Mouse (Mus musculus): Measurements from ENCODE around the gene Bahd1. TPM values are rescaled to one million over a fixed set of nuclear protein-coding genes. Genes with fewer than 3 reads are reported as not detected.

The Bahd1 gene
- total RNA-seq, 1 experiment, result 7.7 TPM

- H3K36me3 ChIP-seq (ENCODE audit: control insufficient read depth, insufficient read depth, low read length, poor library complexity, severe bottlenecking), result peaks cover 9% of the 10 kb centered on the region
- H3K4me3 ChIP-seq (ENCODE audit: insufficient read depth in 1 of 2, low read depth in 1 of 2, low read length in 2 of 2, poor library complexity in 1 of 2, severe bottlenecking in 1 of 2), result no peak overlapping the region
- peaks cover 0 to 1% of the 10 kb centered on the region in 2 experiments; a peak in 1 of 4 replicates for H3K4me1 ChIP-seq (ENCODE audit: control insufficient read depth in 2 of 2, insufficient read depth in 2 of 2, low read length in 2 of 2, poor library complexity in 1 of 2)
- in situ Hi-C loops (cut with MboI; ENCODE audit: low sequenced_read_pairs in 2 of 2, unreplicated experiment in 2 of 2), result no loop called here
- TF ChIP-seq ZC3H11A (IDR thresholded peaks at IDR 0.05; ENCODE audit: borderline replicate concordance, low read depth, low read length) (no peak), CHD2 (IDR thresholded peaks at IDR 0.05; ENCODE audit: low read depth, low read length) (no peak), HCFC1 (IDR thresholded peaks at IDR 0.05; ENCODE audit: borderline replicate concordance, insufficient read depth, low read length) (no peak), ZNF384 (IDR thresholded peaks at IDR 0.05; ENCODE audit: low read depth, low read length) (no peak), MAFK (IDR thresholded peaks at IDR 0.05; ENCODE audit: insufficient read depth, low read depth, low read length) (no peak)
- no peak overlapping the region for H3K9ac ChIP-seq (ENCODE audit: insufficient read depth, low read depth, low read length, poor library complexity, severe bottlenecking)
- H3K9me3 ChIP-seq (ENCODE audit: control insufficient read depth, insufficient read depth, low read depth, low read length), result no peaks in the 10 kb centered on the region
- DNase-seq (ENCODE audit: low read depth, low spot score), result no peak
- no peak overlapping the region for H3K27ac ChIP-seq (ENCODE audit: insufficient read depth, low read depth, low read length, poor library complexity, severe bottlenecking)
These were observed 29.6 kb upstream of the Bahd1 start for GRCm38 (mm10) chr2:118870601-118871000.

- Histone ChIP-seq H3K9ac (ENCODE audit: insufficient read depth, low read depth, low read length, poor library complexity, severe bottlenecking) (no peak overlapping the region), H3K27ac (ENCODE audit: insufficient read depth, low read depth, low read length, poor library complexity, severe bottlenecking) (no peak overlapping the region), H3K4me1 (ENCODE audit: control insufficient read depth in 2 of 2, insufficient read depth in 2 of 2, low read length in 2 of 2, poor library complexity in 1 of 2) (peaks cover 0 to 1% of the 10 kb centered on the region in 2 experiments; a peak in 1 of 4 replicates), H3K4me3 (ENCODE audit: insufficient read depth in 1 of 2, low read depth in 1 of 2, low read length in 2 of 2, poor library complexity in 1 of 2, severe bottlenecking in 1 of 2) (no peak overlapping the region), H3K36me3 (ENCODE audit: control insufficient read depth, insufficient read depth, low read length, poor library complexity, severe bottlenecking) (peaks cover 9% of the 10 kb centered on the region), H3K9me3 (ENCODE audit: control insufficient read depth, insufficient read depth, low read depth, low read length) (no peaks in the 10 kb centered on the region)
- TF ChIP-seq ZC3H11A (IDR thresholded peaks at IDR 0.05; ENCODE audit: borderline replicate concordance, low read depth, low read length), result no peak
- no peak for TF ChIP-seq ZNF384 (IDR thresholded peaks at IDR 0.05; ENCODE audit: low read depth, low read length)
- no peak for TF ChIP-seq CHD2 (IDR thresholded peaks at IDR 0.05; ENCODE audit: low read depth, low read length)
- TF ChIP-seq HCFC1 (IDR thresholded peaks at IDR 0.05; ENCODE audit: borderline replicate concordance, insufficient read depth, low read length), result no peak
- TF ChIP-seq MAFK (IDR thresholded peaks at IDR 0.05; ENCODE audit: insufficient read depth, low read depth, low read length), result no peak
- DNase-seq (ENCODE audit: low read depth, low spot score), result no peak
- in situ Hi-C loops (cut with MboI; ENCODE audit: low sequenced_read_pairs in 2 of 2, unreplicated experiment in 2 of 2), result no loop called here
These were observed 29.1 kb upstream of the Bahd1 start for GRCm38 (mm10) chr2:118871032-118871431.

GRCm38 (mm10) chr2:118873018-118873417, 27.2 kb upstream of the Bahd1 start:
- Histone ChIP-seq H3K9me3 (ENCODE audit: control insufficient read depth, insufficient read depth, low read depth, low read length) (no peaks in the 10 kb centered on the region), H3K27ac (ENCODE audit: insufficient read depth, low read depth, low read length, poor library complexity, severe bottlenecking) (no peak overlapping the region), H3K4me1 (ENCODE audit: control insufficient read depth in 2 of 2, insufficient read depth in 2 of 2, low read length in 2 of 2, poor library complexity in 1 of 2) (peaks cover 0 to 1% of the 10 kb centered on the region in 2 experiments; a peak in 1 of 4 replicates), H3K36me3 (ENCODE audit: control insufficient read depth, insufficient read depth, low read length, poor library complexity, severe bottlenecking) (peaks cover 18% of the 10 kb centered on the region), H3K4me3 (ENCODE audit: insufficient read depth in 1 of 2, low read depth in 1 of 2, low read length in 2 of 2, poor library complexity in 1 of 2, severe bottlenecking in 1 of 2) (no peak overlapping the region), H3K9ac (ENCODE audit: insufficient read depth, low read depth, low read length, poor library complexity, severe bottlenecking) (no peak overlapping the region)
- in situ Hi-C loops (cut with MboI; ENCODE audit: low sequenced_read_pairs in 2 of 2, unreplicated experiment in 2 of 2), result no loop called here
- no peak for DNase-seq (ENCODE audit: low read depth, low spot score)
- TF ChIP-seq ZC3H11A (IDR thresholded peaks at IDR 0.05; ENCODE audit: borderline replicate concordance, low read depth, low read length), result no peak
- TF ChIP-seq HCFC1 (IDR thresholded peaks at IDR 0.05; ENCODE audit: borderline replicate concordance, insufficient read depth, low read length), result no peak
- no peak for TF ChIP-seq MAFK (IDR thresholded peaks at IDR 0.05; ENCODE audit: insufficient read depth, low read depth, low read length)
- no peak for TF ChIP-seq ZNF384 (IDR thresholded peaks at IDR 0.05; ENCODE audit: low read depth, low read length)
- no peak for TF ChIP-seq CHD2 (IDR thresholded peaks at IDR 0.05; ENCODE audit: low read depth, low read length)

GRCm38 (mm10) chr2:118873890-118874430, 26.2 kb upstream of the Bahd1 start:
- H3K27ac ChIP-seq (ENCODE audit: insufficient read depth, low read depth, low read length, poor library complexity, severe bottlenecking), result no peak overlapping the region
- in situ Hi-C loops (cut with MboI; ENCODE audit: low sequenced_read_pairs in 2 of 2, unreplicated experiment in 2 of 2), result no loop called here
- TF ChIP-seq ZNF384 (IDR thresholded peaks at IDR 0.05; ENCODE audit: low read depth, low read length) (no peak), MAFK (IDR thresholded peaks at IDR 0.05; ENCODE audit: insufficient read depth, low read depth, low read length) (no peak), HCFC1 (IDR thresholded peaks at IDR 0.05; ENCODE audit: borderline replicate concordance, insufficient read depth, low read length) (no peak), ZC3H11A (IDR thresholded peaks at IDR 0.05; ENCODE audit: borderline replicate concordance, low read depth, low read length) (no peak)

More at GRCm38 (mm10) chr2:118873890-118874430, 26.2 kb upstream of the Bahd1 start:
- Histone ChIP-seq H3K9ac (ENCODE audit: insufficient read depth, low read depth, low read length, poor library complexity, severe bottlenecking) (no peak overlapping the region), H3K36me3 (ENCODE audit: control insufficient read depth, insufficient read depth, low read length, poor library complexity, severe bottlenecking) (peaks cover 18% of the 10 kb centered on the region), H3K4me1 (ENCODE audit: control insufficient read depth in 2 of 2, insufficient read depth in 2 of 2, low read length in 2 of 2, poor library complexity in 1 of 2) (peaks cover 0 to 1% of the 10 kb centered on the region in 2 experiments; a peak in 1 of 4 replicates), H3K9me3 (ENCODE audit: control insufficient read depth, insufficient read depth, low read depth, low read length) (no peaks in the 10 kb centered on the region), H3K4me3 (ENCODE audit: insufficient read depth in 1 of 2, low read depth in 1 of 2, low read length in 2 of 2, poor library complexity in 1 of 2, severe bottlenecking in 1 of 2) (no peak overlapping the region)
- DNase-seq (ENCODE audit: low read depth, low spot score), result no peak

All from ES-E14 (cell line).